Mouse (Mus musculus) telencephalon, adult 2 months (tissue): ENCODE results near the gene Gm21921.
"Not testable (repeated sequence)": the region's sequence is repeated elsewhere in the genome, so short reads cannot be mapped to it uniquely, and the experiment has no call there.

Experiments
- DNase-seq: peaks from one replicate; pipeline ENCODE4 v3.0.0-alpha.2; 2011; ENCODE audit warnings: low read depth, low spot score

Gm21921 gene

GRCm38 (mm10) chrY:24796143-24796542, at the start of gene Gm21921:
TSS of gene Gm21921 (minus strand) at chrY:24796243.
- DNase-seq = not testable (repeated sequence)
